Mouse (Mus musculus) gastrocnemius, postnatal 4 days (tissue): ENCODE measurements around the gene Ppil4. TPM values are rescaled to one million over a fixed set of nuclear protein-coding genes. Genes with fewer than 3 reads are reported as not detected.

ENCODE experiments used
- DNase-seq, 2 experiments: peaks; one replicate each; pipeline ENCODE4 v3.0.0; 2021 to 2022; ENCODE audit warnings: low spot score in 2 of 2, mixed read lengths in 2 of 2
- microRNA-seq: library from miRNA; unstranded; fragments of <30 nt; microRNA quantifications from one replicate; pipeline ENCODE4 v1.2.0, GENCODE M21; 2021
- total RNA-seq, 2 experiments: library from RNA; stranded (reverse); gene quantifications; 2 replicates each; pipeline ENCODE4 v1.2.3; 2021

The Ppil4 gene
- total RNA-seq, 2 experiments from 2014 or later: 16.3 to 22.9 TPM

DNA sequence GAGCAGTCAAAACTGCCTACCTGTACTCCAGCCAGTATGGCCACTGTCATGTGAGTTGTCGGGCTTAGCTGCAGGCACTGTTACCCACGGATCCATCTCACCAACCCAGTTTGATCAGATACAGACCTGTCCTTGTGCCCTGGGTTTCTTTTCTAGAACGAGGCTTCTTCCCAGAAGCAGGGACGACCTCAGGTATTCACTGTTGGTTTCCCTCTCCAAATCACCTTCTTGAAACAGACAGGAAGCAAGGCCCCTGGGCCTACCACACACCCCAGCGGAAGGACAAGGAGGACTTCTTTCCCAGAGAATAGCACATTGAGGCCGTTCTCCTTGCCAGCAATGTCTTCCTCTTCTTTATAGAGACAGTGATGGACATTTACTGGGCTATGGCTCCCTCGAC lies 67.8 kb downstream of the Ppil4 start:
- DNase-seq: peak in 1 of 2 experiments; percentile 3

GRCm38 (mm10) chr10:7861259-7861936 lies 68.7 kb downstream of the Ppil4 start:
- peak in 1 of 2 experiments; percentile 3 for DNase-seq

DNA sequence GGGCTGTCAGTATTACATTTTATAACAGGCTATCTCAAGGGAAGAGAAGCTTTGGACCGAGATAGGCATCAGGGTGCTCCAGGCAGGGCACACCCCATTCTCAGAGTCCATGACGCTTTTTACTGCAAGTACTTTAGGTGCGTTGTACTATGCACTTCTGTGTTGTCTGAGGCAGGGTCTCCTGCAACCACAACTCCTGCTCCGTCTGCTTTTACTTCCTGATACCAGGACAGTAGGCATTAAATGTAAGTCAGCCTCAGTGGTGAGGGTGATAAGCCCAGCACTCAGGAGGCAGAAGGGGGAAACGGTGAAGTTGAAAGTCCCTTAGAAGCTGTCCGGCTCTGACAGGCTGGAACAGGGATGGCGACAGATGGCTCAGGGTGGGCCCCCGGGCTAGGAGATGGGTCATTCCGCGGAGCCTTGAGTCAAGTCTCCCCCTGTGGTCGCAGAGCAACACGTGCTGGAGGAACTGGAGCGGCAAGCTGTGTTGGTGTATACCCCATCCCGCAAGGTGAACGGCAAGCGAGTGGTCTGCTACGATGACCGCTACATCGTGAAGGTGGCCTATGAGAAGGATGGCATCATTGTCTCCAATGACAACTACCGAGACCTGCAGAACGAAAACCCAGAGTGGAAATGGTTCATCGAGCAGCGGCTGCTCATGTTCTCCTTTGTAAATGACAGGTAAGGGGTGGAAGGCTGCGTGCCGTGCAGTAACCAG lies 69.4 kb downstream of the Ppil4 start:
- peak in 1 of 2 experiments; percentile 4 for DNase-seq

GRCm38 (mm10) chr10:7863411-7863810 lies 70.7 kb downstream of the Ppil4 start:
- DNase-seq: peak in 1 of 2 experiments; percentile 5

- DNase-seq: peak in 1 of 2 experiments; percentile 33
Measured at GRCm38 (mm10) chr10:7864184-7864583, 71.5 kb downstream of the Ppil4 start.

DNA sequence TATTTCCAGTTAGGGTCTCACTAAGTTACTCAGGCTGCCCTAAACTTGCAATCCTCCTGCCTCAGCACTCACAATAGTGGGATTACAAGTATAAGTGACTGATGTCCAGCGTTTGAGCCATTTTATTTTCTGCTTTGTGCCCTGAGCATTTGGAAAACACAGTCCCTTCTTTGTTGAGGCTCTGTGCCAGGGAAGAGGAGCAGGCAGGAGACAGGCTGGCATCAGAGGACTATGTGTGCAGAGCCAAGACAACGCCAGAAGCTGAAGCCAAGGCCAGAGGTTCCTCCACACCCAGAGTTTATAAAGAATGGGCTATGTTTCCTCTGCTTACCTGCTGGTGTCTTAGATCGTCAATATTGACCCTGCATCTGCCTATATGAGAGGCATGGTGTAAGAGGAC lies 72.1 kb downstream of the Ppil4 start:
- DNase-seq: peak in 1 of 2 experiments; percentile 1

DNA sequence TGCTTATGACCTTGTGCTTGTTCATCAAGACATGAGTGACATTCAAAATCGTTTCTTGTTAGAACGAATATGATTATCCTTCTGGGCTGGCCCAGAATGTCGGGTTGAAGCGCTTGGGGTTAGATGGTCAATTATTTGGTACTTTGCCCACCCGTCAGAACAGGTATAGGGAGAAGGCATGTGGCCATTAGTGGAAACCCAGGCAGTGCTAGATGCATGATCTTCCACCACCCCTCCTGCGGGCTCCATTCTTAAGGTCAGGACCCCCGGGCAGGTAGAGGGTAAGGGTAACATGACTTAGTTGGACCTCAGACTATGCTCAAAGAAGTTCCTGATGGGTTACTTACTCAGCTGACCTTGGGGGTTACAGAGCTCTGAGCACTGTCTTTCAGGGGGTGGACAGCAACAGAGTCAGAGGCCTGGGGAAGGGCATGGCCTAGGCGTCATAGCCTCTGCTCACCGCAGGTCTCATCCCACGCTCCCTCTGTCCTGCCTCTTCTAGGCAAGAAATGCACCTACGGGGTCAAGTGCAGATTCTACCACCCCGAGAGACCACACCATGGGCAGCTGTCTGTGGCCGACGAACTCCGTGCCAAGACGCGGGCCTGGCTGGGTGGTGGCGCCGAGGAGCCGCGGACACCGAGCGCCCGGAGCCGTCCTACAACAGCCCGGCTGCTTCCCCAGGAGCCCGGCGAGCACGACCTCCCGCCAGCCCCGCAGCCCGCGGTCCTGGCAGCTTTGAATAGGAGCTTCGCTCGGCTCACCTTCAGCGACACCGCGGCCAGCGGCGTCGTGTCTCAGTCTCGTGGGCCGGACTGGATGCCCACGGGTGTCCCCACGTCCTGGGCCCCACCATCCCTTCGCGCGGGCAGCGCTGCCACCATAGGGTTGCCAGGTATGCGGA lies 74.3 kb downstream of the Ppil4 start:
- peak; percentile 43 to 47 for DNase-seq

DNA sequence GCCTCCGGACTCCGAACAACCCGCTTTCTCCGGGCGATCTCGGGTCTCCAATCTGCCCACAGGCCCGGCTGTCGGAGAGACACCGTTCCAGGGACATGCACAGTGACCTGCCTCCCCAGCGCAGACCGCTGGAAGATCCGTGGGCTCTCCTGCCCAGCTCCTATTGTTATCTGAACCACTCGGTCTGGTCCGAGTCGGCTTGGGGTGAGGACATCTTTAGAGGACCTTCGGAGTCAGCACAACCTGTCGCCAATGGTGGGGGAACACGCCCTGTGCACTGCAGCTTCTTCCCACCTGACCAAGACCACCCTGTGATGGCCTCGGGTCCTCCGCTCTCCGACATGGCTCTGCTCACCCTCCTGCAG lies 75.0 kb downstream of the Ppil4 start:
- DNase-seq: no peak

- DNase-seq: no peak
Measured at GRCm38 (mm10) chr10:7869746-7870145, 77.1 kb downstream of the Ppil4 start.

GRCm38 (mm10) chr10:7870571-7871315 lies 78.1 kb downstream of the Ppil4 start:
- DNase-seq: peak in 1 of 2 experiments; percentile 32

DNA sequence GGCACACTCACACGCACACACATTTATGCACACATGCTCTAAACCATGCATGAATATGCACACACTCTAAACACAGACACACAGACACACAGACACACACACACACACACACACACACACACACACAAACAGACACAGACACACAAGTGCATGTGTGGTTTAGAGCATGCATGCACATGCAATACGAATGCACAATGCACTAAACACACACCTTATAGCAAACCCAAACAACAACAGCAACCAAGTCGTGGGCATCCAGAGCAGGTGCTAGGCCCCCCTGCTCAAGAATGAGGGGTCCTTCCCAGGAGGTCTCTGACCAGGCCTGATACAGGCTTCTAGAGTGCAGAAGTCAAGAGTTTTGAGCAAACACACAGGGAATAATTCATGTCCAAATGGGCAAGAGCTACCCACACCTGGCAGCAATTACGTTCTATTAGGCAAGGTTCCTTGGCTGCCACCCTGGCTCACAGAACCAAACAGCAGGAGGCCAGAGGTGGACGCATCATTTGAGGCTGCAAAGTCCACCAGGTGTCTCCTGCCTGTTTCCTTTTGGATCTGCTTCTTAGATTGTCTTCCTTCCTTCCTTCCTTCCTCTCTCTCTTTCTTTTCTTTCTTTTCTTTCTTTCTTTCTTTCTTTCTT lies 78.8 kb downstream of the Ppil4 start:
- DNase-seq: no peak

Small RNA genes lying within 50 kb of the gene (microRNA-seq; reads per million reads assigned to microRNA genes)
- gene Mir5104: not detected

Other genes starting within 250 kb of the Ppil4 start
- gene Lrp11, start 203.1 kb upstream of the Ppil4 start, total RNA-seq: 1 to 10 TPM; 1.8 to 2.6 TPM
- 10 to 100 TPM; 13.4 to 13.7 TPM for gene Nup43, start 125.4 kb upstream of the Ppil4 start, total RNA-seq
- 10 to 100 TPM; 88.1 to 94.6 TPM for gene Pcmt1, start 111.8 kb upstream of the Ppil4 start, total RNA-seq
- 10 to 100 TPM; 26.7 to 30.2 TPM for gene Lats1, start 111.7 kb upstream of the Ppil4 start, total RNA-seq
- gene Katna1, start 66.9 kb upstream of the Ppil4 start, total RNA-seq: 10 to 100 TPM; 19.7 to 21.9 TPM
- 10 to 100 TPM; 55.6 to 61.6 TPM for gene Ginm1, start 67 bp upstream of the Ppil4 start, total RNA-seq
- under 1 TPM; 0.16 to 0.22 TPM for gene Zc3h12d, start 39.6 kb downstream of the Ppil4 start, total RNA-seq
- 10 to 100 TPM; 67.7 to 75.0 TPM for gene Tab2, start 163.3 kb downstream of the Ppil4 start, total RNA-seq